Mouse (Mus musculus): ENCODE data around the gene Ecd.
"Not testable (repeated sequence)": the region's sequence is repeated elsewhere in the genome, so short reads cannot be mapped to it uniquely, and the experiment has no call there.

The Ecd gene

GRCm38 (mm10) chr14:20319420-20319819, 28.5 kb downstream of the Ecd start:
- DNase-seq: no peak

- no peak for DNase-seq
Observed at GRCm38 (mm10) chr14:20315137-20315536, 32.8 kb downstream of the Ecd start.

- not testable (repeated sequence) for DNase-seq
Observed at GRCm38 (mm10) chr14:20305085-20305484, 42.8 kb downstream of the Ecd start.

- DNase-seq: no peak
Observed at GRCm38 (mm10) chr14:20298131-20298530, 49.8 kb downstream of the Ecd start.

- DNase-seq: no peak
Observed at GRCm38 (mm10) chr14:20297616-20298015, 50.3 kb downstream of the Ecd start.

GRCm38 (mm10) chr14:20294947-20295346, 53.0 kb downstream of the Ecd start:
- DNase-seq: no peak

- peak; percentile 88 for DNase-seq
Observed at GRCm38 (mm10) chr14:20294117-20294892, 53.6 kb downstream of the Ecd start, which contains the start of gene Nudt13. Gene Nudt13 (plus strand): TSS chr14:20294697.

- DNase-seq: no peak
Observed at GRCm38 (mm10) chr14:20291391-20291790, 56.5 kb downstream of the Ecd start.

Measured in cerebellum, adult 11-12 months (tissue).